Mouse (Mus musculus) left cerebral cortex, postnatal 36 days (tissue): ENCODE measurements around the gene Zfx. TPM values are rescaled to one million over a fixed set of nuclear protein-coding genes. Genes with fewer than 3 reads are reported as not detected.

Source experiments
- DNase-seq, 2 experiments: peaks; one replicate each; pipeline ENCODE4 v3.0.0; 2021 to 2022; ENCODE audit warnings: low spot score in 2 of 2, mixed read lengths in 1 of 2
- intact Hi-C: fragments of 180-260 bp; cut with DNase I; formaldehyde crosslinking; loops from one replicate; pipeline ENCODE4 v1.15.1; 2025
- total RNA-seq, 2 experiments: library from RNA; stranded (reverse); gene quantifications; 2 replicates each; pipeline ENCODE4 v1.2.3; 2021

The Zfx gene
- total RNA-seq, 2 experiments from 2014 or later = 31.9 to 36.2 TPM

- intact Hi-C loops = no loop called here
These were observed 22.9 kb downstream of the Zfx start for GRCm38 (mm10) chrX:94100561-94100960.

DNA sequence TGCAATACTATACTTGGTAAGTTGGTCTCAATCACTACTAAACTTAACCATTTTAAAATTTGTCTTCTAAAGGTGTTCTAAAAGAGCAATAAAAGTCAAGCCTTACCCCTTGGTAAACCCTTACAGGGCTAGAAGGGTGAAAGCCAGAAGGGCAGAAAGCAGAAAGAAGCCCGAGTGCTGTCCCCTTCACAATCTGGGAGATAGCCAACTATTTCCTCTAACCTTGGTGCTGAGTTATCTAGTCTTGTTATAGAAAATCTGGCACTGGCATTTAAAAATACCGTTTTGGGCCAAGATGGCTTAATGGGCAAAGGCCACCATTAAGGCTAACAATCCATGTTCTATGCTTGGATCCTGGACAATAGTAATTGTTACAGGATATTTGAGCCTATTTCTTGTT is 32.5 kb downstream of the Zfx start:
- intact Hi-C loops = no loop called here

More at GRCm38 (mm10) chrX:94100561-94100960, 22.9 kb downstream of the Zfx start:
- no peak for DNase-seq

DNA sequence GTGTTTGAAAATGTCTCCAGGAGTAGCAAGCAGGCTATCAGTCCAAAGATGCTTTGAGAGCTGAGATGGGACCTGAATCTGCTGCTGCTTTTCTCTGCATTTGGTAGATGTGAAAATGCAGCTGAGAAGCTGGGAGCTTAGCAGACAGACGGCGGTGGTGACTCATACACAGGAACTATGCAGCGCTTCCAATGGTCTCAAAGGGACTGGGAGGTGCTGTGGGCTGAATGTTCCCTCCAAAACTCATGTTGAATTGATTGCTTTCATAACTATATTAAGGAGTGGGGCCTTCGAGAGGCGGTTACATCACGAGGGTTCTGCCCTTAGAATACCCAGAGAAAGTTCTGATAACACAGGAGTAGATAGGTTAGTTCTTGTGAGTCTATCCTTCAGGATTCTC is 62.3 kb downstream of the Zfx start:
- intact Hi-C loops = no loop called here
- peak; percentile 22 to 47 for DNase-seq

More for the DNA sequence above, 32.5 kb downstream of the Zfx start:
- no peak for DNase-seq

GRCm38 (mm10) chrX:94060751-94061150 is 62.8 kb downstream of the Zfx start:
- intact Hi-C loops = no loop called here
- no peak for DNase-seq

DNA sequence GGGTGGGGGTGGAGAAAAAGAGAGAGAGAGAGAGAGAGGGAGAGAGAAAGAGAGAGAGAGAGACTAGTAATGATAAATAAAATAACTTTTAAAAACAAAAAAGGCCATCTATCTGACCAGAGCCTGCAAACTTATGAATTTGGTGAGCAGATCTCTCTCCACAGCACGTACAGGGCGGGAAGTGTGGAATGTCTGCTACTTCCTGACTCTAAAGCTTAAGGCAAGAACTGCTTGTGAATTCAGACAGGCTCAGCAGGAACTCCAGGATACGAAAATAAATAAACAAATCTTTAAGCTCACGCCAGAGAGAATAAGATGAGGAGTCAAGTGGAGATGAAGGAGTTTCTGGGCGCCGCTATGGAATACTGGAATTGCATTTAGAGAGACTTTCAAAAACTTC is 64.8 kb downstream of the Zfx start:
- DNase-seq = no peak
- intact Hi-C loops = no loop called here

GRCm38 (mm10) chrX:94049048-94049447 is 74.5 kb downstream of the Zfx start:
- intact Hi-C loops = no loop called here
- no peak for DNase-seq

- DNase-seq = peak; percentile 15 to 17
- intact Hi-C loops = no loop called here
These were observed 75.5 kb downstream of the Zfx start for GRCm38 (mm10) chrX:94048048-94048447.

- intact Hi-C loops = no loop called here
These were observed 76.1 kb downstream of the Zfx start for GRCm38 (mm10) chrX:94047381-94047780.

GRCm38 (mm10) chrX:94032937-94033336 is 90.6 kb downstream of the Zfx start:
- DNase-seq = peak; percentile 4 to 12
- intact Hi-C loops = loop anchor here (5.0 kb wide), 1 partner anchor 76 kb away; no protein-coding TSS in a partner anchor

More at GRCm38 (mm10) chrX:94047381-94047780, 76.1 kb downstream of the Zfx start:
- no peak for DNase-seq

DNA sequence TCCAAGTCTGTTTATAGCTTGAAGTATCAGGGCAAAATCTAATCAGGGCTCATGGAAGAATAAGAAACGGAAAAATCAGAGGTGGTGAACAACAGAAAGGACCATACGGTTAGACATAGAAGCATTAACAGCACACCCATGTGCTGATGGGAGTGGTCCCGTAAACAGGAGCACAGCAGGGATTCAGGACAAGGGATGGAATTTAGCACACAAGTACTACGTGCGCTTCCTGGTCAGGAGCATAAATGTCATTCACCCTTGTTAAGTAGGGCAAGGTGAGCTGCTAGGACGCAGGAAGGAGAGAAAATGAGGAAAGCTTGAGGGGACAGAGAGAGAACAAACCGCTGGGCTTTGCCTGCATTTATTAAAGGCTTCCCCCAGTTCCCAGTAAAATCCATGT is 93.4 kb downstream of the Zfx start:
- no peak for DNase-seq
- intact Hi-C loops = loop anchor here (5.0 kb wide), 1 partner anchor 73 kb away; no protein-coding TSS in a partner anchor

Other genes with a start within 250 kb of the Zfx start
- gene AU015836, start 155.0 kb downstream of the Zfx start, total RNA-seq = not detected
- gene Eif2s3x, start 89.2 kb upstream of the Zfx start, total RNA-seq = 100 to 1,000 TPM; 101 to 170 TPM
- gene Klhl15, start 110.9 kb upstream of the Zfx start, total RNA-seq = 10 to 100 TPM; 25.1 to 29.0 TPM
- under 1 TPM in 1 of 2 experiments, not detected in 1; 0.29 TPM for gene Fam90a1b, start 243.1 kb upstream of the Zfx start, total RNA-seq
- 10 to 100 TPM; 64.6 to 79.1 TPM for gene Apoo, start 243.4 kb upstream of the Zfx start, total RNA-seq